In the genomic region with DNA sequence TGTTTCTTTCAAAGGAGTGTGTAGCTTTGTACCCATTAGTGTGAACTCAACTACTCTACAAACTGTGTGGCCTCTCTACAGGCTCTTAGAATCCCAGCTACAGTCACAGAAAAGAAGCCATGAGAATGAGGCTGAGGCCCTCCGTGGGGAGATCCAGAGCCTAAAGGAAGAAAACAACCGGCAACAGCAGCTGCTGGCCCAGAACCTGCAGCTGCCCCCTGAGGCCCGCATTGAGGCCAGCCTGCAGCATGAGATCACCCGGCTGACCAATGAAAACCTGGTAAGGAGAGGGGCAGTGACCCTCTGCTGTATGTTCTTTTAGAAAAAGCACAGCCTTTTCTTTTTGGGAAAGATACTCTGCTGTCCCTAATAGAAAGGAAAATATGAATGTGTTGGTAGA, we compare ENCODE assay signal across 14 mouse cellular contexts. TPM values are rescaled to one million over a fixed set of nuclear protein-coding genes. Genes with fewer than 3 reads are reported as not detected.
A peak's percentile ranks its signal among the peaks of the same experiment; 100 is the strongest.
DNase-seq lines count a peak whose midpoint lies in the region; ATAC-seq lines count a peak whose summit lies in the region.
"Had no signal": no experiment of that assay in that cellular context is flagged by ENCODE, and none has a peak within 500 bp of the region (broad histone marks: within the 10 kb centered on the region; RNA-seq: fewer than 3 reads in every experiment).

No protein-coding gene starts in this region.

- no peak overlapping the region for H3K4me3 ChIP-seq in forebrain, embryonic 13.5 days
- no peak overlapping the region for H3K4me3 ChIP-seq in forebrain, embryonic 15.5 days
- H3K4me3 ChIP-seq in limb, embryonic 13.5 days: no peak overlapping the region
- no peak overlapping the region for H3K4me3 ChIP-seq in limb, embryonic 10.5 days
- H3K4me3 ChIP-seq: liver, embryonic 12.5 days had no signal

- H3K4me1 ChIP-seq in forebrain, embryonic 13.5 days: no peaks in the 10 kb centered on the region
- H3K4me1 ChIP-seq in forebrain, embryonic 15.5 days: no peaks in the 10 kb centered on the region
- H3K4me1 ChIP-seq in limb, embryonic 13.5 days: peaks cover 4% of the 10 kb centered on the region; the same call in 1 of the 2 replicates
- H3K4me1 ChIP-seq in limb, embryonic 10.5 days: no peaks in the 10 kb centered on the region
- H3K4me1 ChIP-seq: liver, embryonic 12.5 days had no signal

- no peak for DNase-seq in limb, embryonic 10.5 days (ENCODE audit: low spot score)
- peak; percentile 17 for DNase-seq in gastrocnemius, adult 18-20 months (ENCODE audit: low spot score)
- peak; percentile 62 for DNase-seq in retina, postnatal 1 day
- no peak for DNase-seq in frontal cortex, postnatal 25 days (ENCODE audit: low spot score in 2 of 2)
- DNase-seq: cerebellum, postnatal 25 days; kidney, adult 8-10 months; lung, postnatal 14 days; right cerebral cortex, postnatal 4 days had no signal

- H3K4me2 ChIP-seq in forebrain, embryonic 13.5 days: no peak overlapping the region
- no peak overlapping the region for H3K4me2 ChIP-seq in forebrain, embryonic 15.5 days (replicated peaks)
- H3K4me2 ChIP-seq in limb, embryonic 13.5 days (replicated peaks): no peak overlapping the region
- H3K4me2 ChIP-seq: liver, embryonic 12.5 days had no signal

- H3K36me3 ChIP-seq in forebrain, embryonic 13.5 days (ENCODE audit: poor library complexity, severe bottlenecking): peaks cover 50% of the 10 kb centered on the region
- H3K36me3 ChIP-seq in forebrain, embryonic 15.5 days: peaks cover 51% of the 10 kb centered on the region
- peaks cover 33% of the 10 kb centered on the region for H3K36me3 ChIP-seq in limb, embryonic 13.5 days
- H3K36me3 ChIP-seq in limb, embryonic 10.5 days: peaks cover 40% of the 10 kb centered on the region

- WGBS in forebrain, embryonic 13.5 days: 58% methylated on average over 4 of the region's 4 CpGs
- WGBS in forebrain, embryonic 15.5 days: 48% methylated on average over 4 of the region's 4 CpGs
- WGBS in limb, embryonic 13.5 days: 49% methylated on average over 4 of the region's 4 CpGs
- 77% methylated on average over 4 of the region's 4 CpGs for WGBS in limb, embryonic 10.5 days

- H3K9ac ChIP-seq in forebrain, embryonic 13.5 days: no peak overlapping the region
- no peak overlapping the region for H3K9ac ChIP-seq in forebrain, embryonic 15.5 days (replicated peaks)
- H3K9ac ChIP-seq in limb, embryonic 13.5 days: no peak overlapping the region
- H3K9ac ChIP-seq: liver, embryonic 12.5 days had no signal

- peak overlapping the region; percentile 25; the same call in 1 of the 2 replicates for H3K27ac ChIP-seq in forebrain, embryonic 13.5 days
- H3K27ac ChIP-seq in forebrain, embryonic 15.5 days (replicated peaks): no peak overlapping the region
- no peak overlapping the region for H3K27ac ChIP-seq in limb, embryonic 13.5 days
- H3K27ac ChIP-seq in limb, embryonic 10.5 days: no peak overlapping the region
- H3K27ac ChIP-seq: liver, embryonic 12.5 days; stomach, postnatal 0 days had no signal

- H3K9me3 ChIP-seq in forebrain, embryonic 13.5 days (replicated peaks): no peaks in the 10 kb centered on the region
- H3K9me3 ChIP-seq in forebrain, embryonic 15.5 days: no peaks in the 10 kb centered on the region
- no peaks in the 10 kb centered on the region for H3K9me3 ChIP-seq in limb, embryonic 13.5 days
- no peaks in the 10 kb centered on the region for H3K9me3 ChIP-seq in limb, embryonic 10.5 days (replicated peaks)
- H3K9me3 ChIP-seq: liver, embryonic 12.5 days had no signal

- H3K27me3 ChIP-seq in forebrain, embryonic 13.5 days: no peaks in the 10 kb centered on the region
- no peaks in the 10 kb centered on the region for H3K27me3 ChIP-seq in forebrain, embryonic 15.5 days
- H3K27me3 ChIP-seq in limb, embryonic 13.5 days: no peaks in the 10 kb centered on the region
- no peaks in the 10 kb centered on the region for H3K27me3 ChIP-seq in limb, embryonic 10.5 days (ENCODE audit: low read depth, poor library complexity, severe bottlenecking)
- H3K27me3 ChIP-seq: liver, embryonic 12.5 days had no signal

- ATAC-seq in forebrain, embryonic 13.5 days: no peak
- ATAC-seq in forebrain, embryonic 15.5 days (replicated peaks): no peak
- 0 out of 2 replicates have a peak, but pooled peaks have one; percentile 44 for ATAC-seq in limb, embryonic 13.5 days (ENCODE audit: low FRiP score, low read depth)
- ATAC-seq: liver, embryonic 12.5 days; midbrain, embryonic 16.5 days had no signal

RNA-seq across cellular contexts. Expression of a gene that starts 38.0 kb away (rescaled TPM):
- 0.21 and 0.28 TPM in 2 replicates for polyA plus RNA-seq in forebrain, embryonic 13.5 days (2015; fragmentation: Nextera tagmentation; extraction: Ambion mirVana)
- 0.18 and 0.31 TPM in 2 replicates for polyA plus RNA-seq in forebrain, embryonic 15.5 days (2015; fragmentation: Nextera tagmentation; extraction: Ambion mirVana)
- polyA plus RNA-seq in limb, embryonic 13.5 days (2015; fragmentation: Nextera tagmentation; extraction: Ambion mirVana): 0.14 and 0.24 TPM in 2 replicates
- 0.41 and 0.58 TPM in 2 replicates for polyA plus RNA-seq in limb, embryonic 10.5 days (2016; fragmentation: Nextera tagmentation; extraction: Ambion mirVana)
- total RNA-seq in gastrocnemius, adult 18-20 months (2021): 10 to 100 TPM in 1 of 2 experiments, 1 to 10 TPM in 1; 9.0 to 10.9 TPM

Comparison
In these comparisons a context has a peak if more than half of its experiments do, and no peak if none do; other contexts are left out.
1. DNase-seq: peak in gastrocnemius, adult 18-20 months (single experiment) and retina, postnatal 1 day (single experiment); none in limb, embryonic 10.5 days (single experiment) and frontal cortex, postnatal 25 days (0 of 2).